ENCODE assay signal across 14 mouse cellular contexts in the genomic region with DNA sequence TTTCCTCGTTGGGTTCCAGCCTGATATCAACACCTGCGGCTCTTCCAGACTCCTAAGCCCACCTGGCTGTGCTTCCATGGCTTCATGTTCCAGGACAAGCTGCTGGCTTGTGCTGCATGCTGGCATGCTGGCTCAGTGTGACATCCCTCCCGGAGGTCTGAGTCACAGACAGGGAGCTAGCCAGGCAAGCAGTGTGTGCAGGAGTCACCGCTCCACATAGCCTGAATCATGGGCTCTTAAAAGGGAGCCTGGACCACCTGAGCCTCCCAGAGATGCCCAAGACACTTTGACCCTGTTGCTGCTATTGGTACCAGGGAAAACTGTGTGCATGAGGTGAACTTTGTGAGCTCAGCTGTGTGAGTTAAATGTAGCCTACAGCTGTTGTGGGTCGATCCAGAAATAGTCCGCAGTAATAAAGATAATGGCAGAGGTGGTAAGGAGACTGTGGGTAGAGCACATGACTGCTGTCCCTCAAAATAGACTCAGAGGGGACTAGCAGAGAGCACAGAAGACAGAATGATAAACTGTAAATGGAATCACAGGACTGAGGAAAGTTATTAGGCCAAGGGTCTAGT. TPM values are rescaled to one million over a fixed set of nuclear protein-coding genes. Genes with fewer than 3 reads are reported as not detected.
DNase-seq lines count a peak whose midpoint lies in the region; ATAC-seq and TF ChIP-seq lines count a peak whose summit lies in the region.
"Had no signal": no experiment of that assay in that cellular context is flagged by ENCODE, and none has a peak within 500 bp of the region (broad histone marks: within the 10 kb centered on the region; RNA-seq: fewer than 3 reads in every experiment).

No protein-coding gene starts in this region.

- no peak for TF ChIP-seq CTCF in C2C12 (IDR thresholded peaks at IDR 0.05; ENCODE audit: control insufficient read depth, insufficient read depth, insufficient read length)

- peak overlapping the region; percentile 29 for H3K4me2 ChIP-seq in heart, embryonic 16.5 days (ENCODE audit: low read depth, low read length)

- H3ac ChIP-seq in C2C12 (ENCODE audit: control insufficient read depth, insufficient read length, low read depth) = no peak overlapping the region

- peaks cover 12% of the 10 kb centered on the region for H3K4me1 ChIP-seq in heart, embryonic 16.5 days (ENCODE audit: control insufficient read depth, insufficient read depth, low read length)

- peak; percentile 15 for DNase-seq in adrenal gland, postnatal 25 days
- no peak for DNase-seq in adrenal gland, adult 18-20 months (ENCODE audit: low spot score in 2 of 2)
- peak; percentile 76 for DNase-seq in gastrocnemius, postnatal 25 days
- no peak for DNase-seq in Muller cell, postnatal 12 days (ENCODE audit: inconsistent ontology term)
- DNase-seq in layer of hippocampus, adult 11-12 months (ENCODE audit: low spot score) = no peak
- DNase-seq: kidney, postnatal 36 days; lung, postnatal 4 days; thymus, adult 18-20 months had no signal

- no peaks in the 10 kb centered on the region for H3K36me3 ChIP-seq in C2C12 (ENCODE audit: control insufficient read depth, insufficient read depth)
- no peaks in the 10 kb centered on the region for H3K36me3 ChIP-seq in heart, embryonic 16.5 days (ENCODE audit: control insufficient read depth, insufficient read depth)

- H3K4me3 ChIP-seq in C2C12 (ENCODE audit: insufficient read depth, poor library complexity, severe bottlenecking) = no peak overlapping the region
- no peak overlapping the region for H3K4me3 ChIP-seq in heart, embryonic 16.5 days (ENCODE audit: low read length)

- H3K27ac ChIP-seq in heart, embryonic 16.5 days (ENCODE audit: low read length) = peak overlapping the region; percentile 92
- H3K27ac ChIP-seq: liver, embryonic 14.5 days had no signal

- no peaks in the 10 kb centered on the region for H3K79me3 ChIP-seq in C2C12 (ENCODE audit: low read depth)

- H3K27me3 ChIP-seq in C2C12 (ENCODE audit: control insufficient read depth, insufficient read depth, insufficient read length) = no peaks in the 10 kb centered on the region
- H3K27me3 ChIP-seq in heart, embryonic 16.5 days (ENCODE audit: control insufficient read depth, insufficient read depth, low read length) = no peaks in the 10 kb centered on the region

- peak overlapping the region; percentile 6; the same call in 1 of the 2 replicates for H3K9ac ChIP-seq in heart, embryonic 16.5 days (ENCODE audit: low read length)
- H3K9ac ChIP-seq: liver, embryonic 14.5 days had no signal

- peak; percentile 96 for ATAC-seq in heart, embryonic 16.5 days (replicated peaks; ENCODE audit: extremely low read depth, insufficient read depth, low FRiP score)
- ATAC-seq in cerebellum, adult (ENCODE audit: insufficient number of reproducible peaks, low FRiP score, low TSS enrichment) = no peak
- ATAC-seq: activated CD4-positive, CD25-positive, alpha-beta regulatory T cell, adult 4 months; inflammation-experienced regulatory T-cells, adult 6 months had no signal

- no peaks in the 10 kb centered on the region for H3K79me2 ChIP-seq in C2C12 (ENCODE audit: control insufficient read depth, insufficient read depth)

- H3K9me3 ChIP-seq in heart, embryonic 16.5 days (replicated peaks; ENCODE audit: control insufficient read depth, low read length) = no peaks in the 10 kb centered on the region

- 60% methylated on average over 6 of the region's 6 CpGs for WGBS in heart, embryonic 16.5 days

TF ChIP-seq in C2C12, 6 proteins besides CTCF, POLR2A, EP300 and RAD21:
- TF ChIP-seq MYOD1 (IDR thresholded peaks at IDR 0.05; ENCODE audit: control insufficient read depth, insufficient read length, low read depth) (peak; percentile 55), CEBPB (IDR thresholded peaks at IDR 0.05; ENCODE audit: low read depth) (no peak), FOSL1 (IDR thresholded peaks at IDR 0.05; ENCODE audit: insufficient read depth, low read length, poor library complexity, severe bottlenecking) (no peak), MYOG (IDR thresholded peaks at IDR 0.05; ENCODE audit: control insufficient read depth, extremely low read depth, insufficient read length) (no peak), MAX (IDR thresholded peaks at IDR 0.05) (no peak)

RNA-seq across cellular contexts. Expression of a gene that starts 37.5 kb away (rescaled TPM):
- 167 and 189 TPM in 2 replicates for total RNA-seq in adrenal gland, postnatal 25 days (2021)
- 100 to 1,000 TPM; 166 to 169 TPM for total RNA-seq in adrenal gland, adult 18-20 months (2021)
- 216 TPM for polyA plus RNA-seq in C2C12 (2012; fragmentation: generic; extraction: Trizol)
- total RNA-seq in gastrocnemius, postnatal 25 days (2021) = 100 to 1,000 TPM in 1 of 2 experiments, 10 to 100 TPM in 1; 84.4 to 104 TPM
- polyA plus RNA-seq in heart, embryonic 16.5 days (2015; fragmentation: Nextera tagmentation; extraction: Ambion mirVana) = 180 and 200 TPM in 2 replicates

RNA-seq across cellular contexts. Expression of a gene that starts 37.7 kb away (rescaled TPM):
- total RNA-seq in adrenal gland, postnatal 25 days (2021) = 29.8 and 31.4 TPM in 2 replicates
- total RNA-seq in adrenal gland, adult 18-20 months (2021) = 10 to 100 TPM; 24.2 to 31.8 TPM
- polyA plus RNA-seq in C2C12 (2012; fragmentation: generic; extraction: Trizol) = 18.3 TPM
- 1 to 10 TPM; 7.0 to 7.7 TPM for total RNA-seq in gastrocnemius, postnatal 25 days (2021)
- 25.2 and 27.3 TPM in 2 replicates for polyA plus RNA-seq in heart, embryonic 16.5 days (2015; fragmentation: Nextera tagmentation; extraction: Ambion mirVana)

Comparison
In these comparisons a context has a peak if more than half of its experiments do, and no peak if none do; other contexts are left out.
1. DNase-seq: peak in adrenal gland, postnatal 25 days (single experiment) and gastrocnemius, postnatal 25 days (single experiment); none in adrenal gland, adult 18-20 months (0 of 2), Muller cell, postnatal 12 days (single experiment) and layer of hippocampus, adult 11-12 months (single experiment).